Mouse (Mus musculus) CH12.LX (cell line): ENCODE results near the gene Tpst1. TPM values are rescaled to one million over a fixed set of nuclear protein-coding genes. Genes with fewer than 3 reads are reported as not detected.

ENCODE experiments used
- DNase-seq: peaks from one replicate; pipeline ENCODE4 v3.0.0-alpha.2; 2013; ENCODE audit errors: extremely low read depth
- H3K27ac ChIP-seq: 2 replicates; pipeline ENCODE4 v1.5.1; 2012; ENCODE audit warnings: low read depth, mild to moderate bottlenecking, control low read depth, moderate library complexity; ENCODE audit not compliant: insufficient read depth
- H3K27me3 ChIP-seq: replicated peaks from 2 replicates; pipeline ENCODE3; 2012; ENCODE audit warnings: inconsistent platforms
- H3K36me3 ChIP-seq, 2 experiments: replicated peaks in 1 of 2; 2 replicates each; pipeline versions ENCODE3 to v1.6.1; 2012; ENCODE audit warnings: inconsistent platforms in 1 of 2, low read length in 1 of 2, mild to moderate bottlenecking in 1 of 2, mixed read lengths in 1 of 2, moderate library complexity in 1 of 2; ENCODE audit not compliant: control insufficient read depth in 1 of 2, insufficient read depth in 1 of 2
- H3K4me1 ChIP-seq, 2 experiments: 2 replicates each; pipeline ENCODE4 v1.6.1; 2012; ENCODE audit warnings: inconsistent platforms in 1 of 2, moderate library complexity in 1 of 2; ENCODE audit not compliant: insufficient read depth in 2 of 2, control insufficient read depth in 1 of 2
- H3K4me2 ChIP-seq: 2 replicates; pipeline ENCODE4 v1.6.1; 2012; ENCODE audit warnings: low read depth, mild to moderate bottlenecking, control low read depth; ENCODE audit not compliant: poor library complexity, insufficient read depth, severe bottlenecking
- H3K4me3 ChIP-seq, 3 experiments: fragments of 150-350 bp in 1 of 3; sonication (generic) in 1 of 3; replicated peaks in 1 of 3; 2 replicates each; pipeline versions ENCODE3 to v1.5.1; 2011 to 2012; ENCODE audit warnings: low read depth in 2 of 3, low read length in 2 of 3, mild to moderate bottlenecking in 2 of 3, moderate library complexity in 2 of 3, control low read depth in 1 of 3, improper control_type of control experiment in 1 of 3, inconsistent platforms in 1 of 3, mixed read lengths in 1 of 3; ENCODE audit not compliant: poor library complexity in 1 of 3
- H3K79me2 ChIP-seq: replicated peaks from 2 replicates; pipeline ENCODE4 v1.6.1; 2012; ENCODE audit warnings: mild to moderate bottlenecking, moderate library complexity; ENCODE audit not compliant: control insufficient read depth, poor library complexity, insufficient read depth, severe bottlenecking; ENCODE audit errors: extremely low read depth
- H3K9ac ChIP-seq: 2 replicates; pipeline ENCODE4 v1.6.1; 2012; ENCODE audit warnings: low read depth, mild to moderate bottlenecking, control low read depth, moderate library complexity; ENCODE audit not compliant: insufficient read depth
- H3K9me3 ChIP-seq: replicated peaks from 2 replicates; pipeline ENCODE3; 2012; ENCODE audit warnings: low read length, inconsistent platforms, mixed read lengths
- CHD1 ChIP-seq: IDR thresholded peaks from 2 replicates; pipeline ENCODE4 v1.6.1; 2012; ENCODE audit warnings: low read depth, low read length, improper control_type of control experiment, inconsistent platforms
- EP300 ChIP-seq: IDR thresholded peaks from 2 replicates; pipeline ENCODE4 v1.6.1; 2011; ENCODE audit warnings: low read length, improper control_type of control experiment
- GABPA ChIP-seq: IDR thresholded peaks from 2 replicates; pipeline ENCODE4 v1.6.1; 2012; ENCODE audit warnings: low read depth, low read length, improper control_type of control experiment, inconsistent platforms; ENCODE audit not compliant: insufficient replicate concordance
- HCFC1 ChIP-seq: IDR thresholded peaks from 2 replicates; pipeline ENCODE4 v1.6.1; 2012; ENCODE audit warnings: low read depth, mild to moderate bottlenecking, inconsistent platforms, low read length, improper control_type of control experiment
- JUN ChIP-seq: IDR thresholded peaks from 2 replicates; pipeline ENCODE4 v1.6.1; 2011; ENCODE audit warnings: low read depth, mild to moderate bottlenecking, low read length, improper control_type of control experiment, moderate library complexity; ENCODE audit not compliant: insufficient read depth
- JUND ChIP-seq: conservative IDR thresholded peaks from 2 replicates; pipeline ENCODE4 v1.6.1; 2011; ENCODE audit warnings: low read depth, low read length, improper control_type of control experiment
- MAFK ChIP-seq: IDR thresholded peaks from 2 replicates; pipeline ENCODE4 v1.6.1; 2011; ENCODE audit warnings: low read length, improper control_type of control experiment; ENCODE audit not compliant: insufficient replicate concordance
- MAX ChIP-seq: IDR thresholded peaks from 2 replicates; pipeline ENCODE4 v1.6.1; 2011; ENCODE audit warnings: low read length, improper control_type of control experiment
- MAZ ChIP-seq: IDR thresholded peaks from 2 replicates; pipeline ENCODE4 v1.6.1; 2012; ENCODE audit warnings: low read depth, mild to moderate bottlenecking, inconsistent platforms, low read length, improper control_type of control experiment, moderate library complexity
- PAX5 ChIP-seq: IDR thresholded peaks from 2 replicates; pipeline ENCODE4 v1.6.1; 2012; ENCODE audit warnings: low read length, inconsistent platforms, mixed read lengths
- POLR2AphosphoS2 ChIP-seq: IDR thresholded peaks from 2 replicates; pipeline ENCODE4 v1.6.1; 2011; ENCODE audit warnings: low read depth, low read length, improper control_type of control experiment
- UBTF ChIP-seq: IDR thresholded peaks from 2 replicates; pipeline ENCODE4 v1.6.1; 2012; ENCODE audit warnings: low read depth, mild to moderate bottlenecking, inconsistent platforms, low read length, improper control_type of control experiment, moderate library complexity
- USF2 ChIP-seq: conservative IDR thresholded peaks from 2 replicates; pipeline ENCODE4 v1.6.1; 2011; ENCODE audit warnings: low read depth, low read length, improper control_type of control experiment
- ZC3H11A ChIP-seq: IDR thresholded peaks from 2 replicates; pipeline ENCODE4 v1.6.1; 2012; ENCODE audit warnings: low read depth, mild to moderate bottlenecking, inconsistent platforms, low read length, improper control_type of control experiment
- ZMIZ1 ChIP-seq: IDR thresholded peaks from 2 replicates; pipeline ENCODE4 v1.6.1; 2012; ENCODE audit warnings: low read depth, mild to moderate bottlenecking, inconsistent platforms, low read length, improper control_type of control experiment
- ZNF384 ChIP-seq: IDR thresholded peaks from 2 replicates; pipeline ENCODE4 v1.6.1; 2012; ENCODE audit warnings: low read depth, low read length, improper control_type of control experiment, inconsistent platforms
- dilution Hi-C: fragments of 300-500 bp; cut with MboI; formaldehyde crosslinking; loops from 2 replicates; pipeline ENCODE4 v1.14.3; 2020; ENCODE audit warnings: low sequenced_read_pairs; ENCODE audit not compliant: extremely low pct_unique_long_range_greater_than_20kb, extremely low pct_ligation_motif_present
- in situ Hi-C: fragments of 300-500 bp; cut with MboI; formaldehyde crosslinking; loops from 3 replicates; pipeline ENCODE4 v1.14.3; 2019; ENCODE audit warnings: low sequenced_read_pairs, low pct_ligation_motif_present, low pct_unique_long_range_greater_than_20kb, mixed read lengths
- polyA plus RNA-seq: library from polyadenylated mRNA; unstranded; fragments of >175 nt; gene quantifications from 2 replicates; pipeline ENCODE4 v1.2.1, GENCODE M21; 2012; ENCODE audit warnings: low read depth; ENCODE audit not compliant: insufficient read length
- total RNA-seq, 2 experiments: library from RNA; depleted of rRNA; stranded (reverse); fragments of 300-350 nt in 1 of 2; fragments of >200 nt in 1 of 2; gene quantifications; 2 replicates each; pipeline ENCODE4 v1.2.3; 2012 to 2014

The Tpst1 gene
- total and polyA plus RNA-seq, 3 experiments, result 36.8 to 52.5 (median 43.2) TPM

- no peaks in the 10 kb centered on the region for H3K27me3 ChIP-seq
- H3K27ac ChIP-seq, result no peak overlapping the region
- H3K9ac ChIP-seq, result no peak overlapping the region
- peaks cover 0 to 18% of the 10 kb centered on the region in 2 experiments; a peak in 2 of 4 replicates for H3K4me1 ChIP-seq
- H3K79me2 ChIP-seq, result peaks cover 24% of the 10 kb centered on the region
- dilution Hi-C loops (no loop called here), in situ Hi-C loops (no loop called here)
- TF ChIP-seq EP300 (no peak), JUN (no peak), ZMIZ1 (no peak), POLR2AphosphoS2 (no peak), MAZ (no peak), JUND (no peak), MAX (no peak), GABPA (no peak), USF2 (no peak), HCFC1 (no peak), ZNF384 (no peak), UBTF (no peak), PAX5 (no peak), MAFK (no peak), ZC3H11A (no peak)
- TF ChIP-seq, all 38 proteins: peak for 0
- H3K36me3 ChIP-seq, result no peaks in the 10 kb centered on the region
- H3K4me3 ChIP-seq, result no peak overlapping the region
- no peak overlapping the region for H3K4me2 ChIP-seq
- no peak for DNase-seq
- no peaks in the 10 kb centered on the region for H3K9me3 ChIP-seq
These were observed 96.0 kb downstream of the Tpst1 start for GRCm38 (mm10) chr5:130169109-130169508.

DNA sequence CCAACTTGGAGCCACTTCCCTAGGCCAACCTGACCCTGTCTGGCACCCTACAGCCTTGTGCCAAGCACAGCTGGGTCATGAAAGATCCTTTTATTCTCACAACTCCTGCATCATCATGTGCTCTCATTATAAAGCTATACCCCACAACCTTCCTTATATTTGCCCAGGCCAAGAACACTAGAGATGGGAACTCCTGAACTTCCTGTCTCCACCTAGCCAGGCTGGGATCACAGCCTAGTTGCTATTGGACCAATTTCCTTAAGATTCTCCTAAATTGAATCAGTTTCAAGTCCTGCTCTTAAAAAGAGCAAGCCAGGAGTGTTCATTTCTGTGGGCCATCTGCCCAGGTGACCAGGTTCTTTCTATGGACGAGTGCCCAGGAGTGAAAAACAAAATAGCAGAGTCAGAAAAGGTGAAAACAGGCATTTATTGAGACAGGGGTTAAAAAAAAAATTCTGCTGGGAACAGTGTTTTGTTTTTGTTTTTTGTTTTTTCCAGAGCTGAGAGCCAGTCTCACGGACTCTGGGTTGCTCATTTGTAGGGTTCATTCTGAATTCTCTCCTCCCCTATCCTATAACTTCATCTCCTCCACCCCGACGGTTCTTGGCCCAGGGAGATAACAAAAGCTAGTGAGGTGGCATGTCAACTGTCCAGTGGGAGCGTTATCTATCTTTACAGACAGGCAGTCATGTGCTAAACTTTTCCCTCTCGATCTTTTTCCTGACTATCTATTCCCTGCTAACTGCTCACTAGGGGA lies 97.7 kb downstream of the Tpst1 start:
- H3K4me2 ChIP-seq, result peak overlapping the region; percentile 85
- TF ChIP-seq USF2 (no peak), JUND (0 out of 2 replicates have a peak, but pooled peaks have one; percentile 5), CHD1 (peak; percentile 83; the same call in 1 of the 2 replicates)
- no peaks in the 10 kb centered on the region for H3K9me3 ChIP-seq
- peak overlapping the region; percentile 2; the same call in 1 of the 2 replicates for H3K27ac ChIP-seq
- H3K4me1 ChIP-seq, result peaks cover 0 to 35% of the 10 kb centered on the region in 2 experiments; a peak in 2 of 4 replicates
- peak overlapping the region; percentile 58 to 87 (median 85) for H3K4me3 ChIP-seq
- H3K27me3 ChIP-seq, result no peaks in the 10 kb centered on the region
- H3K36me3 ChIP-seq, result peaks cover 0 to 3% of the 10 kb centered on the region in 2 experiments
- DNase-seq, result no peak
- H3K9ac ChIP-seq, result peak overlapping the region; percentile 88
- peaks cover 41% of the 10 kb centered on the region for H3K79me2 ChIP-seq
- dilution Hi-C loops (no loop called here), in situ Hi-C loops (no loop called here)
